Mouse (Mus musculus) kidney, adult 8-10 months (tissue): ENCODE data around the gene Ift81.

Experiments
- DNase-seq, 2 experiments: peaks; one replicate each; pipeline ENCODE4 v3.0.0; 2022

Gene Ift81

GRCm38 (mm10) chr5:122543392-122543791, 70.9 kb downstream of the Ift81 start:
- no peak for DNase-seq

- no peak for DNase-seq
These were observed 72.4 kb downstream of the Ift81 start for GRCm38 (mm10) chr5:122541871-122542270.

- DNase-seq = no peak
These were observed 76.2 kb downstream of the Ift81 start for GRCm38 (mm10) chr5:122538077-122538476.

GRCm38 (mm10) chr5:122537654-122538053, 76.7 kb downstream of the Ift81 start:
- no peak for DNase-seq

- DNase-seq = no peak
These were observed 80.4 kb downstream of the Ift81 start for GRCm38 (mm10) chr5:122533884-122534283.

GRCm38 (mm10) chr5:122529913-122530604, 84.3 kb downstream of the Ift81 start:
- no peak for DNase-seq

GRCm38 (mm10) chr5:122529316-122529715, 85.0 kb downstream of the Ift81 start:
- DNase-seq = peak; percentile 89 to 93

- DNase-seq = no peak
These were observed 85.7 kb downstream of the Ift81 start for GRCm38 (mm10) chr5:122528591-122528990.

GRCm38 (mm10) chr5:122527761-122528160, 86.6 kb downstream of the Ift81 start:
- no peak for DNase-seq

GRCm38 (mm10) chr5:122526878-122527730, 87.2 kb downstream of the Ift81 start:
- peak; percentile 86 to 88 for DNase-seq

- peak; percentile 54 to 55 for DNase-seq
These were observed 87.9 kb downstream of the Ift81 start for GRCm38 (mm10) chr5:122526405-122526804.

- no peak for DNase-seq
These were observed 88.9 kb downstream of the Ift81 start for GRCm38 (mm10) chr5:122525238-122525931.

GRCm38 (mm10) chr5:122524854-122525237, 89.5 kb downstream of the Ift81 start:
- peak; percentile 73 to 81 for DNase-seq

- peak in 1 of 2 experiments; percentile 21 for DNase-seq
These were observed 90.1 kb downstream of the Ift81 start for GRCm38 (mm10) chr5:122524244-122524643.

- no peak for DNase-seq
These were observed 93.2 kb downstream of the Ift81 start for GRCm38 (mm10) chr5:122521130-122521473.

- peak in 1 of 2 experiments; percentile 21 for DNase-seq
These were observed 93.8 kb downstream of the Ift81 start for GRCm38 (mm10) chr5:122520254-122521129.

- DNase-seq = no peak
These were observed 95.2 kb downstream of the Ift81 start for GRCm38 (mm10) chr5:122519043-122519660.

GRCm38 (mm10) chr5:122518247-122518646, 96.1 kb downstream of the Ift81 start:
- DNase-seq = peak in 1 of 2 experiments; percentile 18

GRCm38 (mm10) chr5:122516901-122517300, 97.4 kb downstream of the Ift81 start:
- no peak for DNase-seq

GRCm38 (mm10) chr5:122516029-122516730, 98.1 kb downstream of the Ift81 start:
- DNase-seq = no peak

GRCm38 (mm10) chr5:122514127-122514521, 100.2 kb downstream of the Ift81 start:
- DNase-seq = no peak
